Mouse (Mus musculus) ES-E14 (cell line): ENCODE measurements around the gene Pnmal2. TPM values are rescaled to one million over a fixed set of nuclear protein-coding genes. Genes with fewer than 3 reads are reported as not detected.

Experiments
- DNase-seq: peaks from one replicate; pipeline ENCODE4 v3.0.0-alpha.2; 2013; ENCODE audit warnings: low read depth, low spot score
- H3K27ac ChIP-seq: 2 replicates; pipeline ENCODE4 v1.5.1; 2012; ENCODE audit warnings: low read depth, mild to moderate bottlenecking, low read length, moderate library complexity, mixed read lengths; ENCODE audit not compliant: poor library complexity, insufficient read depth, severe bottlenecking
- H3K36me3 ChIP-seq: 2 replicates; pipeline ENCODE4 v1.6.1; 2012; ENCODE audit warnings: mild to moderate bottlenecking, low read length, moderate library complexity, mixed read lengths; ENCODE audit not compliant: control insufficient read depth, poor library complexity, insufficient read depth, severe bottlenecking
- H3K4me1 ChIP-seq, 2 experiments: fragments of 150-350 bp in 1 of 2; sonication (generic) in 1 of 2; 2 replicates each; pipeline ENCODE4 v1.6.1; 2012; ENCODE audit warnings: low read length in 2 of 2, mild to moderate bottlenecking in 1 of 2, mixed read lengths in 1 of 2; ENCODE audit not compliant: control insufficient read depth in 2 of 2, insufficient read depth in 2 of 2, poor library complexity in 1 of 2
- H3K4me3 ChIP-seq, 2 experiments: fragments of 150-350 bp in 1 of 2; sonication (generic) in 1 of 2; 2 replicates each; pipeline ENCODE4 v1.5.1; 2012; ENCODE audit warnings: low read length in 2 of 2, low read depth in 1 of 2, mild to moderate bottlenecking in 1 of 2, mixed read lengths in 1 of 2; ENCODE audit not compliant: insufficient read depth in 1 of 2, poor library complexity in 1 of 2, severe bottlenecking in 1 of 2
- H3K9ac ChIP-seq: 2 replicates; pipeline ENCODE4 v1.6.1; 2012; ENCODE audit warnings: low read depth, mild to moderate bottlenecking, low read length, mixed read lengths; ENCODE audit not compliant: poor library complexity, insufficient read depth, severe bottlenecking
- H3K9me3 ChIP-seq: fragments of 150-350 bp; sonication (generic); 2 replicates; pipeline ENCODE4 v1.6.1; 2012; ENCODE audit warnings: low read depth, mild to moderate bottlenecking, low read length; ENCODE audit not compliant: control insufficient read depth, insufficient read depth
- CHD2 ChIP-seq: IDR thresholded peaks from 2 replicates; pipeline ENCODE4 v1.6.1; 2014; ENCODE audit warnings: mild to moderate bottlenecking, low read depth, low read length, inconsistent platforms
- HCFC1 ChIP-seq: IDR thresholded peaks from 2 replicates; pipeline ENCODE4 v1.6.1; 2012; ENCODE audit warnings: low read length, inconsistent platforms, borderline replicate concordance; ENCODE audit not compliant: insufficient read depth
- MAFK ChIP-seq: IDR thresholded peaks from 2 replicates; pipeline ENCODE4 v1.6.1; 2014; ENCODE audit warnings: mild to moderate bottlenecking, low read depth, low read length, inconsistent platforms; ENCODE audit not compliant: insufficient read depth
- ZC3H11A ChIP-seq: IDR thresholded peaks from 2 replicates; pipeline ENCODE4 v1.6.1; 2012; ENCODE audit warnings: low read depth, mild to moderate bottlenecking, inconsistent platforms, low read length, borderline replicate concordance
- ZNF384 ChIP-seq: IDR thresholded peaks from 2 replicates; pipeline ENCODE4 v1.6.1; 2012; ENCODE audit warnings: low read depth, low read length, inconsistent platforms
- in situ Hi-C, 2 experiments: fragments of 600-800 bp; cut with MboI; formaldehyde crosslinking; loops; one replicate each; pipeline ENCODE4 v1.15.1; 2025; ENCODE audit warnings: low sequenced_read_pairs in 2 of 2, inconsistent platforms in 1 of 2; ENCODE audit not compliant: unreplicated experiment in 2 of 2
- total RNA-seq: library from RNA; depleted of rRNA; stranded (reverse); fragments of 300-350 nt; gene quantifications from 2 replicates; pipeline ENCODE4 v1.2.3, GENCODE M21; 2012

Gene Pnmal2
- total RNA-seq, 1 experiment: 0.71 TPM

- Histone ChIP-seq H3K9ac (no peak overlapping the region), H3K4me3 (no peak overlapping the region), H3K36me3 (peaks cover 44% of the 10 kb centered on the region), H3K4me1 (peaks cover 0 to 20% of the 10 kb centered on the region in 2 experiments; a peak in 1 of 4 replicates), H3K9me3 (no peaks in the 10 kb centered on the region), H3K27ac (no peak overlapping the region)
- no peak for TF ChIP-seq MAFK
- no peak for TF ChIP-seq ZC3H11A
- no peak for TF ChIP-seq CHD2
- no peak for TF ChIP-seq HCFC1
- TF ChIP-seq ZNF384: no peak
- no peak for DNase-seq
- in situ Hi-C loops: loop anchor here in 1 of 2 experiments (25.0 kb wide), 1 partner anchor 102 kb away; the partner anchor contains the start of genes Fkrp and Strn4
Observed at GRCm38 (mm10) chr7:16914453-16915343, 29.8 kb upstream of the Pnmal2 start.

GRCm38 (mm10) chr7:16915461-16916340 lies 28.8 kb upstream of the Pnmal2 start:
- in situ Hi-C loops: loop anchor here in 1 of 2 experiments (25.0 kb wide), 1 partner anchor 103 kb away; the partner anchor contains the start of genes Fkrp and Strn4
- H3K27ac ChIP-seq: no peak overlapping the region
- TF ChIP-seq MAFK (no peak), ZC3H11A (no peak), ZNF384 (no peak), CHD2 (no peak), HCFC1 (no peak)

GRCm38 (mm10) chr7:16916342-16917265 lies 27.9 kb upstream of the Pnmal2 start:
- H3K36me3 ChIP-seq: peaks cover 51% of the 10 kb centered on the region
- peaks cover 0 to 28% of the 10 kb centered on the region in 2 experiments; a peak in 1 of 4 replicates for H3K4me1 ChIP-seq
- H3K9ac ChIP-seq: no peak overlapping the region
- no peak for DNase-seq
- in situ Hi-C loops: loop anchor here in 1 of 2 experiments (25.0 kb wide), 1 partner anchor 104 kb away; the partner anchor contains the start of genes Fkrp and Strn4
- H3K9me3 ChIP-seq: no peaks in the 10 kb centered on the region
- TF ChIP-seq HCFC1 (no peak), MAFK (no peak), ZNF384 (no peak), ZC3H11A (no peak), CHD2 (no peak)
- H3K4me3 ChIP-seq: no peak overlapping the region
- H3K27ac ChIP-seq: no peak overlapping the region

More at GRCm38 (mm10) chr7:16915461-16916340, 28.8 kb upstream of the Pnmal2 start:
- peaks cover 44% of the 10 kb centered on the region for H3K36me3 ChIP-seq
- H3K9me3 ChIP-seq: no peaks in the 10 kb centered on the region
- DNase-seq: no peak
- no peak overlapping the region for H3K4me3 ChIP-seq
- no peak overlapping the region for H3K9ac ChIP-seq
- H3K4me1 ChIP-seq: peaks cover 0 to 20% of the 10 kb centered on the region in 2 experiments; a peak in 1 of 4 replicates

GRCm38 (mm10) chr7:16917447-16917846 lies 27.0 kb upstream of the Pnmal2 start:
- no peaks in the 10 kb centered on the region for H3K9me3 ChIP-seq
- peaks cover 0 to 37% of the 10 kb centered on the region in 2 experiments; a peak in 1 of 4 replicates for H3K4me1 ChIP-seq
- no peak for TF ChIP-seq HCFC1
- TF ChIP-seq ZNF384: no peak
- TF ChIP-seq CHD2: no peak
- TF ChIP-seq MAFK: no peak
- TF ChIP-seq ZC3H11A: no peak
- in situ Hi-C loops: loop anchor here in 1 of 2 experiments (25.0 kb wide), 1 partner anchor 105 kb away; the partner anchor contains the start of genes Fkrp and Strn4
- no peak overlapping the region for H3K27ac ChIP-seq
- H3K36me3 ChIP-seq: peaks cover 54% of the 10 kb centered on the region
- DNase-seq: no peak
- H3K4me3 ChIP-seq: no peak overlapping the region
- H3K9ac ChIP-seq: no peak overlapping the region
